Mouse (Mus musculus): ENCODE data around the gene Hspd1. TPM values are rescaled to one million over a fixed set of nuclear protein-coding genes. Genes with fewer than 3 reads are reported as not detected.
A peak's percentile ranks its signal among the peaks of the same experiment; 100 is the strongest.
"Not testable (repeated sequence)": the region's sequence is repeated elsewhere in the genome, so short reads cannot be mapped to it uniquely, and the experiment has no call there.

Gene Hspd1
- total RNA-seq, 1 experiment from 2014 or later: 1,123 TPM

GRCm38 (mm10) chr1:55087401-55087904, 590 bp downstream of the Hspd1 start:
- DNase-seq: peak; percentile 85

- DNase-seq: peak; percentile 37
Observed at GRCm38 (mm10) chr1:55086868-55087400, 1.1 kb downstream of the Hspd1 start.

- no peak for DNase-seq
Observed at GRCm38 (mm10) chr1:55085781-55086366, 2.2 kb downstream of the Hspd1 start.

DNA sequence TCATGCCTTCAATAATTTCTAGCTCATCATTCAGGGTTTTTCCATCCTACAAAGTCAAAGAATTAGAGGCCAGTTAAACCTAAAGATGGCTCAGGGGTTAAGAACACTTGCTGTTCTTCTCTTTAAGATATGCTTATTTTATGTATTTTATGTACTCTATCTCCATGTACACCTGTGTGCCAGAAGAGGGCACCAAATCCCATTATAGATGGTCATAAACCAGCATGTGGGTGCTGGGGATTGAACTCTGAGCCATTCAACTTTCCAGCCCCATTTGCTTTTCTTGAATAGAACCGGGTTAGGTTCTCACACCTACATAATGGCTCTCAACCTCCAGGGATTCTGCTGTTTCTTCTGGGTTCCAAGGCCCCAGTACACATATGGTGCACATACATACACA, 5.9 kb downstream of the Hspd1 start:
- DNase-seq: no peak

DNA sequence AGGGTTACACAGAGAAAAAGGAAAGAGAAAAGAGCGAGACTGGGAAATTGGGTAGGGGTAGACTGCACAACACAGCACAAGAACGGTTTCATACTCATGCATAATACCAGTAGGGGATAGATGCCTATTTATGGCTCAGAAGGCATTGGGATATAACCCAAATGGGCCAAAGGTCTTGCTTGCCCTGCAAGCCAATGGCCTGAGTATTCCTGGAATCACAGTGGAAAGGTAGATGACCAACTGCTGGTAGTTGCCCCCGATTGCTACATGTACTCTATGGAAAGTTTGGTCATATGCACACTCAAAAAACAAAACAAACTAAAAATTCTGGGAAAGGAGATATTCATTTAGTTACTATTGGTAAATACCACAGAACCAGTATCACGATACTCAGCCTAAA, 8.4 kb downstream of the Hspd1 start:
- DNase-seq: peak; percentile 19

DNA sequence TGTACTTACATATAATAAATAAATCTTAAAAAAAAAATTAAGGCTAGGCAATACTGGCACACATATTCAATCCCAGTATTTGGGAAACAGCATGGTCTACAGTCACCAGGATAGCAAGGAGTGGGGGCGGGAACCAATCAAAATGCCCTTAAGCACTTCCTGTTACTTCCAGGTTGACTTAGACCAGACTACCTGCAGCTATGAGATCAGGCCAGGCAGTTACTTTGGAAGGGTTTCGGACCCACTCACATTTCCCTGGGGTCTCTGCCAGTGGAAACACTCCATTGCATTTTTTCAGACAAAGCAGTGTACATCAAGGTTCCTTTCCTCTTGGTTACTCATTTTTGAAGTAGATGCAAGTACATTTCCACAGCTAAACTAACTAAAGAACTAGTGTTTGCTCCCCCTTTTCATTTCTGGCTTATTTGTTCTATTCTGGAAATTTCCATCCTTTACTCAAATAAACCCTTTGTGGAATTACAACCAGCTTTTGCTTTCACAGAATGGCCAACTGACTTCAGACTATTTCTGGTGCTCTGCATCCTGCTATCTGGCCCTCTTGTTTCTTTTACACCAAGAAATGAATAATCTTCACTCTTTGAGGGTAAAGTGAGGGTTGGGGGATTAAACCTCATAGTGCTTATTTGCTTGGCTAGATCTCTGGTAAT, 11.1 kb downstream of the Hspd1 start:
- peak; percentile 24 for DNase-seq

- DNase-seq: no peak
Observed at GRCm38 (mm10) chr1:55076395-55076743, 11.7 kb downstream of the Hspd1 start.

DNA sequence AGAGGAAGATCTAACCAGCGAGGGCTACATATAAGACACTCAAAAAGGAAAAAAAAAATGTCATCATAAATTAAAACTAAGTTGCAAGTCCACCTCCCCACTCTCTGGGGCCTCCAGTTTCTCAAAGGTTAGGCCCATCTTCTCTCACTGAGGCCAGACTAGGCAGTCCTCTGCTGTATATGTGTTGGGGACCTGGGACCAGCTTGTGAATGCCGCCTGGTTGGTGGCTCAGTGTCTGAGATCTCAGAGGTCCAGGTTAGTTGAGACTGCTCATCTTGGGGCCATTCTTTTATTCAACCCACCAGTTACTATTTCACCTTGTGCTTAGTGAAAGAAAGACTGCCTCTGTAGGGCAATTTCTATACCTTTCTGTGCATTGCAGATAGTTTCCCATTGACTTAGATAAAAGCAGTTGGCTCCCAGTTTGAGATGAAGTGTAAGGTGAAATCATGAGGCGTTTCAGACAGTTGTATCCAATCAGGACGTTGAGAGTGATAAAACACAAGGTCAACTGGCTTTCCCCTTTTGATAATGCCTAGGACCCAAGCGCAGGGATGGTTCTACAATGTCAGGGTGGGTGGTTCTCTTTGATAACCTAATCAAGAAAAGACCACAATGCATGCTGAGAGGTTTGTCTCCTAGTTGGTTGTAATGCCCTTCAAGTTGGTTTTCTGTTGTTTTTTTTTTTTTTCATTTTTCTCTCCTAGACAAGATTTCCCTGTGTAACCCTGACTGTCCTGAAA, 12.2 kb downstream of the Hspd1 start:
- DNase-seq: no peak

GRCm38 (mm10) chr1:55074757-55075156, 13.3 kb downstream of the Hspd1 start:
- DNase-seq: no peak

DNA sequence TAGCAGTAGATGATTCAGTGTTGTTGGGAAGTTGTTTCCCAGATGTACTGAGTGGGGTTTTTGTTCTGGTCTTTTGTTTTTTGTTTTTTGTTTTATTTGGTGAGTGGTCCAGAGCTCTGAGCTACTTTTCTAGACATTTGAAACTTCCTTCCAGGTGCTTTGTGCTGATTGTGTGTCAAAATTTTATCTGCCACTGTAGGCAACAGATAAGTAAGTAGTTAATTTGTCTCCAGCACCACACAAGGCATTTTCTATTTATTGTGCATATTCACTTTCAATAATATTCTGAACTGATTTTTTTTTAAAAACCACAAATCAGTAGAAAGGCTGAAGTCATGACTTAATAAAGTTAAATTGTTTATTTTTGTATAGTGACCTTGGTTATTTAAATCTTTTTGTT, 15.7 kb downstream of the Hspd1 start:
- DNase-seq: not testable (repeated sequence)

- no peak for DNase-seq
Observed at GRCm38 (mm10) chr1:55061772-55062171, 26.3 kb downstream of the Hspd1 start.

- DNase-seq: no peak
Observed at GRCm38 (mm10) chr1:55061099-55061498, 26.9 kb downstream of the Hspd1 start.

- not testable (repeated sequence) for DNase-seq
Observed at GRCm38 (mm10) chr1:55058383-55058782, 29.7 kb downstream of the Hspd1 start.

DNA sequence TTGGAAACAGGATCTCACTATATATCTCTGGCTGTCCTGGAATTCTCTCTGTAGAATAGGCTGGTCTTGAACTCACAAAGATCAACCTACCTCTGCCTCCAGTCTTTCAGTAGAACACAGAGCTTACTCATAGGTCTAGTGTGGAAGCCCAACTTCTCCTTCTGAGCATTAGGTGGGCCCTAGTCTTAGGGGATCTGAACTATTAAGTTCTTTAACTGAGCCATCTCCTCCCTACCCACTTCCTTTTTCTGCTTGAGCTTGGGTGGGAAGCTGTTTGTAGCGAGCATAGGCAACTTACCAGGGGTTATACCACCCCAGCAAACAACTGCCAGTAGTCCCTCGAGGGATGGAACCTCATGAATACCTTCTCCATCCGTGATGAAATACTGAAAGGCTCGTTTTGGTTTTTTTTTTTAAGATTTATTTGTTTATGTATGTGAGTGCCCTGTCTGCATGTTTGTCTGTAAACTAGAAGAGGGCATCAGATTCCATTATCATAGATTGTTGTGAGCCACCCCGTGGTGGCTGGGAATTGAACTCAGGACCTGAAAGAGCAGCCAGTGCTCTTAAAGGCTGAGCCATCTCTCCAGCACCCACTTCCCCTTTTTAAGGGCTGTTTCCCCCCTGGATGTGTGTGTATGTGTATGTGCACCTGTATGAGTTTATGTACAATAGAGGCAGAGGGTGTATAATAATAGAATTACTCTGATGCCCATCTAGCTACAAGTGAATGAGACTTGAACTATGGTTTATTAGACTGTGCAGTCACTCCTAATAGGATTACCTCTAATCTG, 32.5 kb downstream of the Hspd1 start:
- DNase-seq: no peak

DNA sequence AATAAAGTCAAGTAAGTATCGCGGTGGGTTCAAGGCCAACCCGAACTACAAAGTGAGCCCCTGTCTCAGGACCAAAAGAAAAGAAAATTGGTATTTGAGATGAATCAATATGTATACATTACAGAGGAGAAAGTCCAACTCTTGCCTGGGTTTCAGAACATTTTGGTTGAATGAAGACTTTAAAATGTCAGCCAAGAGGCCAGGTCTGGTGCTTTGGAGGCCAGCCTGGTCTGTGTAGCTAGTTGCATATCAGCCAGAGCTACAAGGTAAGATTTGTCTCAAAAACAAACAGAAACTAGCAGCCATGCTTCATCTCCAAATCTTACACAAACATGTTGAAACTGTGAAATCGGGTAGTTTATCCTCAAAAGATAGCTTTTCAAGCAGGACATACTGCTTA, 34.4 kb downstream of the Hspd1 start:
- no peak for DNase-seq

GRCm38 (mm10) chr1:55053005-55053404, 35.0 kb downstream of the Hspd1 start:
- peak; percentile 90 for DNase-seq

DNA sequence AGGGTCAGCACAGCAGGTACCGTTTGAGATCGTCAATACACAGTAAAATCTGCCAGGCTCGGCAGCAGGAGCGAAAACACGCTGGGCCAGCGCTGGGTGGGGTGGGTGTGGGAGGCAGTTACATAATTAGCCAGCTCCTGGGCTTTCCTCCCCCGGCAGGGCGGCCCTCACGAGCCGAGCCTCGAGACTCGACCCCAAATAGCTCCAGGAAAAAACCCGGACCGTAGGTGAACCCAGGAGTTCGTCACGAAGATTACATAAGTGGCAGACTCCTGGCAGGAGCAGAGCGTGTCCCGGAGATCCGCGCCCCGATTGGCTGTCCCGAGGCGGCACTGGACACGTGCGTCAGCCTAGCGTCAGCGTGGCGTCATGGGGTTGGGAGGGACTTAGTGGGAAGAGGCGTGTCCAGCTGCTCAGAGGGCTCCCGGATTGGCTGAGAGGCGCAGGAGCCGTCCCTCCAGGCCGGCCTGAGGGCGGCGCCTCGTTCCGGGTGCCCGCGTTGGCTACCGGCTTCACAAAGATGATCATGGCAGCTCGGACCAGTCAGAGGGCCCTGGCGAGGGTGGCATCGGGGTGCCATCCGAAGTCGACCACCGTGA, 35.6 kb downstream of the Hspd1 start, which contains the start of gene Coq10b:
Coq10b (plus strand) TSS at position 416 of the 599 bp plus-strand sequence.
- DNase-seq: peak; percentile 100

DNA sequence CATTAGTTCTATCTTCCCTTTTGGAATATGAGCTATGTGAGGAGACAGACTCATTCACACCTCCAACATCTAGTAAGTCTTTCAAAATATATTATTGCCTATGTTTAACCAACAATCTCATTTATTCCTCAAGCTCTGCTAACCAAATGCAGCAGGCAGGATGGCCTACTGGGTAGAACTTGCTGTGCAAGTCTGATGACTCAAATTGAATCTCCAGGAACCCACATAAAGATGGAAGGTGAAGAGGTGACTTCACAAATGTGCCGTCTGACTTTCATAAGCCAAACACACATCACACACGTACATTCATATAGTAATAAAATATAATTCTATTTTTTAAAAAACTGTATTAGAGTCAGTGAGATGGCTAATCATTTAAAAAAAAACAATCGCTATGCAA, 36.4 kb downstream of the Hspd1 start:
- no peak for DNase-seq

DNA sequence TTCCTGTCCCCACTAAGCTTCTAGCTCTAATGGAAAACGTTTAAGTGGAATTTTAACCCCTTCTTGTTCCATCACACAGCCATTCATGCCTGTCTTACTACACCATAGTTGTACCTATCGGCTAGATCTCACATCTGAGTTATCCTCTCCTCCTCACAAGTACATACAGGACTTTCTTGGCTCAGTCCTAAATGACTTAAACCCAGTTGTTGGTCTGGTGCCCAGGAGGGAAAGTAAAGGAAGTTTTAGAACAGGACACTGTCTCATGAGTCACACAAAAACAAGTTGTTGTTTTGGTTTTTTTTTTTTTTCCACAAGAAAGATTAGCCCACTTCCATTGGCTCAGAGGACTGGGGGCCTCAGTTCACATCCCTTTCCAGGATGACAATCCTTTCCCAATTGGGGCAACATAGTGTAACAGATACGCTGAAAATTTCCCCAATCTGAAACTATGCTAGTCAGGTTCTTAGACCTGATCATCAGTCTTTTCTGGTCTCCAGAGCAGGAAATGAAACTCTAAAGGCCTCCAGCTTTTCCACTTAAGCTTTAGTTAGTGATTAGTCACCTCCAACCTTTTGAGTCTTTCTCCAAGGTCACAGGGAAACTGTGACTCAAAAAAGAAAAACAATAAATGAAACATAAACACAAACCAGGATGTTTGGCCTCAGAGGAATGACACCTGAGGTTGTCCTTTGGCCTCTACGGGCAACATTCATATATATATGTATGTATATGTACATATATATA, 39.0 kb downstream of the Hspd1 start:
- no peak for DNase-seq

DNA sequence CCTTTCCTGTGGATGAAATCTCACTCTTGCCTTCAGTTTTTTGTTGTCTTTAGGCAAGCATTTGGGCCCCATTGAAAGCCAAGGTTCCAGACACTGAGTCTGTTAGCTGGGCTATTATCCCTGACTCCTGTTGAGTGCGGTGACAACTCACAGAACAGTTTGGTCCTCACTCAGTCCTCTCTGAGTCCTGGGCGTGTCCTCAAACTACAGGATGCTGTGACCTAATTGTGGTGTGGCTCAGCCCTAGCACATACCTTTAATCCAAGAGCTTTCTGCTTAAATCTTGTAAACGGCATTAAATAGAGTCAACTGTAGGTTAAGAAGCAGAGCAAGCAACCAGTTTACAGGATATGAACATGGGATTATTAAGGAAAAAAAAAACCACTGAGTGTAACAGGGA, 44.9 kb downstream of the Hspd1 start:
- no peak for DNase-seq

DNA sequence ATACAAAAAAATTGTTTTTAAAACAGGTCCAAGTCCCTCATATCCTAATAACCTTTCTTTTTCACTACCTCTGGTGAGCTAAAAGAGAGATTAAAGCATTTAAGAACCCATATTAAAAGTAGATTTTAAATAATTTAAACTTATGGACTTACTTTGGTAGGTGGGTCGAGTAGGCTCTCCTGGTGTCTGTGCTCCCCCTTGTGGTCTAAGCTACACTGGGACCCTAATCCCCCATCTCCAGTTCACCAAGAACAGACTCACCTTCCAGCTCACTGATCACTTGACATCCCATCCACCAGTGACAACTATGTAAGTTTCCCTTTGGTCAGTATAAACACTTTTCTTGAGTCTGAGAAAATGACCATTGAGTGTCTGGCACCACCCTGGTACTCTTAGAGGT, 45.8 kb downstream of the Hspd1 start:
- DNase-seq: no peak

Data from adrenal gland, postnatal 14 days (tissue).